In genomic region chr5:143059182-143059581, GRCm38 (mm10) we compare ENCODE assay signal across 10 mouse cellular contexts. TPM values are rescaled to one million over a fixed set of nuclear protein-coding genes. Genes with fewer than 3 reads are reported as not detected.
DNase-seq lines count a peak whose midpoint lies in the region; ATAC-seq and TF ChIP-seq lines count a peak whose summit lies in the region.
"Had no signal": no experiment of that assay in that cellular context is flagged by ENCODE, and none has a peak within 500 bp of the region (broad histone marks: within the 10 kb centered on the region; RNA-seq: fewer than 3 reads in every experiment).

No protein-coding gene starts in this region.

- no peak for TF ChIP-seq POLR2A in MEL (IDR thresholded peaks at IDR 0.05; ENCODE audit: control insufficient read depth in 1 of 2, insufficient read depth in 1 of 2, low read depth in 1 of 2, low read length in 2 of 2, poor library complexity in 1 of 2)
- TF ChIP-seq POLR2A in bone marrow macrophage, adult 2 months (IDR thresholded peaks at IDR 0.05; ENCODE audit: borderline replicate concordance, low read depth, low read length): no peak

- H3K27ac ChIP-seq in hindbrain, postnatal 0 days: 0 out of 2 replicates have a peak overlapping the region, but pooled peaks have one; percentile 48
- no peak overlapping the region for H3K27ac ChIP-seq in hindbrain, embryonic 14.5 days
- H3K27ac ChIP-seq in MEL (ENCODE audit: control insufficient read depth, low read depth, low read length): peak overlapping the region; percentile 71
- peak overlapping the region; percentile 99 for H3K27ac ChIP-seq in bone marrow macrophage, adult 2 months (ENCODE audit: insufficient read depth, low read depth, low read length)
- peak overlapping the region; percentile 99 for H3K27ac ChIP-seq in liver, embryonic 12.5 days

- H3K9ac ChIP-seq in hindbrain, postnatal 0 days (replicated peaks; ENCODE audit: low read length): no peak overlapping the region
- no peak overlapping the region for H3K9ac ChIP-seq in hindbrain, embryonic 14.5 days
- H3K9ac ChIP-seq in MEL (ENCODE audit: control insufficient read depth, low read depth, low read length, poor library complexity, severe bottlenecking): no peak overlapping the region
- H3K9ac ChIP-seq in liver, embryonic 12.5 days: peak overlapping the region; percentile 73

- intact Hi-C loops in left cerebral cortex, postnatal 10 days (cut with DNase I): no loop called here

- no peak overlapping the region for H3K4me3 ChIP-seq in hindbrain, postnatal 0 days (ENCODE audit: low read length)
- no peak overlapping the region for H3K4me3 ChIP-seq in hindbrain, embryonic 14.5 days (replicated peaks; ENCODE audit: low read length)
- H3K4me3 ChIP-seq in MEL (ENCODE audit: control insufficient read depth in 1 of 2, insufficient read depth in 1 of 2, low read depth in 2 of 2, low read length in 2 of 2): no peak overlapping the region
- H3K4me3 ChIP-seq in bone marrow macrophage, adult 2 months (ENCODE audit: insufficient read depth, low read length): no peak overlapping the region
- H3K4me3 ChIP-seq in liver, embryonic 12.5 days: peak overlapping the region; percentile 4; the same call in 1 of the 2 replicates
- H3K4me3 ChIP-seq: megakaryocyte, embryonic 14.5 days had no signal

- TF ChIP-seq RAD21 in MEL (IDR thresholded peaks at IDR 0.05; ENCODE audit: low read depth, low read length): no peak

- H3K4me1 ChIP-seq in hindbrain, postnatal 0 days (ENCODE audit: insufficient read depth, low read length): peaks cover 9% of the 10 kb centered on the region; the same call in 1 of the 2 replicates
- peaks cover 4% of the 10 kb centered on the region; the same call in 1 of the 2 replicates for H3K4me1 ChIP-seq in hindbrain, embryonic 14.5 days (replicated peaks; ENCODE audit: control insufficient read depth, insufficient read depth, low read length)
- H3K4me1 ChIP-seq in MEL (ENCODE audit: control insufficient read depth in 1 of 2, insufficient read depth in 2 of 2, low read length in 2 of 2): peaks cover 40 to 42% of the 10 kb centered on the region in 2 experiments
- H3K4me1 ChIP-seq in bone marrow macrophage, adult 2 months (ENCODE audit: control insufficient read depth, insufficient read depth, low read length): peaks cover 61% of the 10 kb centered on the region
- peaks cover 95% of the 10 kb centered on the region for H3K4me1 ChIP-seq in liver, embryonic 12.5 days

- ATAC-seq in hindbrain, postnatal 0 days: no peak
- ATAC-seq in hindbrain, embryonic 14.5 days (ENCODE audit: low FRiP score): no peak
- ATAC-seq in liver, embryonic 12.5 days: peak; percentile 79
- no peak for ATAC-seq in monocyte, adult 5-6 weeks (replicated peaks; ENCODE audit: insufficient number of reproducible peaks, low FRiP score, low TSS enrichment, poor library complexity, severe bottlenecking)

- no peaks in the 10 kb centered on the region for H3K79me2 ChIP-seq in MEL (ENCODE audit: control insufficient read depth, insufficient read depth, low read length, poor library complexity)

- H3K27me3 ChIP-seq in hindbrain, postnatal 0 days (ENCODE audit: insufficient read depth, low read length): no peaks in the 10 kb centered on the region
- no peaks in the 10 kb centered on the region for H3K27me3 ChIP-seq in hindbrain, embryonic 14.5 days (ENCODE audit: control insufficient read depth, insufficient read depth, low read length)
- no peaks in the 10 kb centered on the region for H3K27me3 ChIP-seq in MEL (ENCODE audit: control insufficient read depth in 1 of 2, insufficient read depth in 2 of 2, low read length in 2 of 2)
- no peaks in the 10 kb centered on the region for H3K27me3 ChIP-seq in liver, embryonic 12.5 days (replicated peaks)
- H3K27me3 ChIP-seq: megakaryocyte, embryonic 14.5 days had no signal

- TF ChIP-seq EP300 in MEL (IDR thresholded peaks at IDR 0.05; ENCODE audit: low read depth in 1 of 2, low read length in 2 of 2): no peak; a peak in 1 of 4 replicates

- no peak overlapping the region for H3K4me2 ChIP-seq in hindbrain, postnatal 0 days (ENCODE audit: low read depth, low read length)
- H3K4me2 ChIP-seq in hindbrain, embryonic 14.5 days (replicated peaks): no peak overlapping the region
- peak overlapping the region; percentile 67 for H3K4me2 ChIP-seq in liver, embryonic 12.5 days

- H3K9me3 ChIP-seq in hindbrain, postnatal 0 days (ENCODE audit: low read length): no peaks in the 10 kb centered on the region
- no peaks in the 10 kb centered on the region for H3K9me3 ChIP-seq in hindbrain, embryonic 14.5 days (ENCODE audit: control insufficient read depth, low read length)
- H3K9me3 ChIP-seq in MEL (replicated peaks; ENCODE audit: insufficient read depth, low read length): no peaks in the 10 kb centered on the region
- H3K9me3 ChIP-seq in liver, embryonic 12.5 days (replicated peaks): no peaks in the 10 kb centered on the region
- H3K9me3 ChIP-seq: megakaryocyte, embryonic 14.5 days had no signal

- peaks cover 3% of the 10 kb centered on the region; the same call in 1 of the 2 replicates for H3K36me3 ChIP-seq in hindbrain, postnatal 0 days (ENCODE audit: insufficient read depth, low read length)
- peaks cover 22% of the 10 kb centered on the region for H3K36me3 ChIP-seq in hindbrain, embryonic 14.5 days (replicated peaks; ENCODE audit: control insufficient read depth, insufficient read depth)
- H3K36me3 ChIP-seq in MEL (ENCODE audit: control insufficient read depth in 1 of 2, insufficient read depth in 2 of 2, low read length in 2 of 2): peaks cover 8 to 72% of the 10 kb centered on the region in 2 experiments
- peaks cover 35% of the 10 kb centered on the region for H3K36me3 ChIP-seq in liver, embryonic 12.5 days

- no peak for DNase-seq in hindbrain, postnatal 0 days (ENCODE audit: low spot score)
- DNase-seq in hindbrain, embryonic 14.5 days (ENCODE audit: low spot score): no peak
- DNase-seq in MEL (ENCODE audit: low read depth, low spot score): peak; percentile 61
- DNase-seq in ovary, adult 18-20 months (ENCODE audit: low spot score): no peak
- DNase-seq in left cerebral cortex, postnatal 10 days (ENCODE audit: extremely low spot score in 1 of 2, low spot score in 2 of 2): no peak
- DNase-seq: kidney, postnatal 25 days had no signal

- TF ChIP-seq CTCF in hindbrain, postnatal 0 days (IDR thresholded peaks at IDR 0.05; ENCODE audit: low read depth): no peak
- no peak for TF ChIP-seq CTCF in MEL (IDR thresholded peaks at IDR 0.05 in 2 of 3, conservative IDR thresholded peaks at IDR 0.05 in 1 of 3; ENCODE audit: control insufficient read depth in 1 of 3, insufficient read depth in 1 of 3, low read depth in 2 of 3, low read length in 3 of 3, poor library complexity in 1 of 3, severe bottlenecking in 1 of 3)
- no peak for TF ChIP-seq CTCF in bone marrow macrophage, adult 2 months (IDR thresholded peaks at IDR 0.05; ENCODE audit: low read depth, low read length)

TF ChIP-seq in MEL, 35 proteins besides CTCF, POLR2A, EP300 and RAD21:
- TF ChIP-seq CHD2 (IDR thresholded peaks at IDR 0.05; ENCODE audit: low read length) (no peak), MEF2A (IDR thresholded peaks at IDR 0.05; ENCODE audit: extremely low read depth, insufficient replicate concordance, low read depth, low read length, poor library complexity, severe bottlenecking) (no peak), RCOR1 (IDR thresholded peaks at IDR 0.05; ENCODE audit: low read depth, low read length) (no peak), POLR2AphosphoS2 (IDR thresholded peaks at IDR 0.05; ENCODE audit: low read length) (no peak), SIN3A (IDR thresholded peaks at IDR 0.05; ENCODE audit: low read length) (no peak; the same call in 1 of the 2 replicates), JUND (IDR thresholded peaks at IDR 0.05; ENCODE audit: low read depth, low read length) (no peak), ETS1 (IDR thresholded peaks at IDR 0.05; ENCODE audit: low read depth, low read length) (peak; percentile 66), MAFK (IDR thresholded peaks at IDR 0.05; ENCODE audit: borderline replicate concordance, low read depth, low read length) (no peak), GABPA (IDR thresholded peaks at IDR 0.05; ENCODE audit: low read depth, low read length) (no peak), E2F4 (IDR thresholded peaks at IDR 0.05; ENCODE audit: borderline replicate concordance, low read depth, low read length) (no peak), HCFC1 (IDR thresholded peaks at IDR 0.05; ENCODE audit: low read depth, low read length) (no peak), TBP (IDR thresholded peaks at IDR 0.05; ENCODE audit: low read depth, low read length) (0 out of 2 replicates have a peak, but pooled peaks have one; percentile 29), NELFE (IDR thresholded peaks at IDR 0.05; ENCODE audit: low read depth, low read length) (no peak)

RNA-seq across cellular contexts. Expression of gene Rnf216, which starts 53.6 kb away (rescaled TPM):
- 28.0 and 32.7 TPM in 2 replicates for total RNA-seq in hindbrain, postnatal 0 days (2014; rRNA removed)
- polyA plus RNA-seq in hindbrain, postnatal 0 days (2015; fragmentation: Nextera tagmentation; extraction: Ambion mirVana): 25.3 and 29.7 TPM in 2 replicates
- polyA plus RNA-seq in hindbrain, embryonic 14.5 days (2014; fragmentation: Nextera tagmentation; extraction: Ambion mirVana): 29.4 and 29.8 TPM in 2 replicates
- total RNA-seq in MEL (2012; rRNA removed): 16.4 and 17.1 TPM in 2 replicates
- 100 to 1,000 TPM in 1 of 2 experiments, 10 to 100 TPM in 1; 30.8 to 123 TPM for polyA plus RNA-seq in MEL (2012; ENCODE audit: insufficient read depth in 1 of 2, insufficient read length in 2 of 2, low read depth in 1 of 2, low replicate concordance in 2 of 2, missing spikeins in 1 of 2)
- 33.7 and 38.8 TPM in 2 replicates for polyA plus RNA-seq in bone marrow macrophage, adult 2 months (2012; ENCODE audit: insufficient read depth, insufficient read length, missing spikeins)
- polyA plus RNA-seq in liver, embryonic 12.5 days (2016; fragmentation: Nextera tagmentation; extraction: Ambion mirVana): 28.5 and 30.1 TPM in 2 replicates
- total RNA-seq in monocyte, adult 5-6 weeks (2017): 100 to 120 TPM (median 101 TPM) in 3 replicates
- total RNA-seq in left cerebral cortex, postnatal 10 days (2021): 10 to 100 TPM; 38.5 to 40.1 TPM
